Mouse (Mus musculus): ENCODE measurements at regions not wholly inside any gene's neighbourhood (a gene's known extent, or its start where the extent isn't known, plus 50 kb on each side); places are given as distances from the start of the nearest gene placed in this dataset.

- DNase-seq (ENCODE audit: low spot score), result no peak
Observed at GRCm38 (mm10) chr11:55773283-55773682, 165.3 kb upstream of the Glra1 start.

- no peak for DNase-seq (ENCODE audit: low spot score)
Observed at GRCm38 (mm10) chr11:55772538-55772937, 164.5 kb upstream of the Glra1 start.

- DNase-seq (ENCODE audit: low spot score), result no peak
Observed at GRCm38 (mm10) chr11:55772107-55772506, 164.1 kb upstream of the Glra1 start.

- no peak for DNase-seq (ENCODE audit: low spot score)
Observed at GRCm38 (mm10) chr11:55764846-55765245, 156.8 kb upstream of the Glra1 start.
